Mouse (Mus musculus) bone marrow macrophage, adult 2 months (primary cell): ENCODE results near the gene Ltbp2. TPM values are rescaled to one million over a fixed set of nuclear protein-coding genes. Genes with fewer than 3 reads are reported as not detected.

Experiments
- H3K27ac ChIP-seq: 2 replicates; pipeline ENCODE4 v1.5.1; 2012; ENCODE audit warnings: low read depth, low read length; ENCODE audit not compliant: insufficient read depth
- H3K4me1 ChIP-seq: 2 replicates; pipeline ENCODE4 v1.6.1; 2012; ENCODE audit warnings: low read length; ENCODE audit not compliant: control insufficient read depth, insufficient read depth
- H3K4me3 ChIP-seq: 2 replicates; pipeline ENCODE4 v1.5.1; 2012; ENCODE audit warnings: mild to moderate bottlenecking, low read length, moderate library complexity; ENCODE audit not compliant: insufficient read depth
- CTCF ChIP-seq: IDR thresholded peaks from 2 replicates; pipeline ENCODE4 v1.5.1; 2012; ENCODE audit warnings: low read depth, mild to moderate bottlenecking, low read length, moderate library complexity
- POLR2A ChIP-seq: IDR thresholded peaks from 2 replicates; pipeline ENCODE4 v1.6.1; 2012; ENCODE audit warnings: mild to moderate bottlenecking, low read depth, low read length, borderline replicate concordance
- polyA plus RNA-seq: library from polyadenylated mRNA; stranded (reverse); fragments of >200 nt; gene quantifications from 2 replicates; pipeline ENCODE4 v1.2.4, GENCODE M21; 2012; ENCODE audit not compliant: missing spikeins, insufficient read depth, insufficient read length

Gene Ltbp2
- polyA plus RNA-seq, 1 experiment: 1.1 TPM

DNA sequence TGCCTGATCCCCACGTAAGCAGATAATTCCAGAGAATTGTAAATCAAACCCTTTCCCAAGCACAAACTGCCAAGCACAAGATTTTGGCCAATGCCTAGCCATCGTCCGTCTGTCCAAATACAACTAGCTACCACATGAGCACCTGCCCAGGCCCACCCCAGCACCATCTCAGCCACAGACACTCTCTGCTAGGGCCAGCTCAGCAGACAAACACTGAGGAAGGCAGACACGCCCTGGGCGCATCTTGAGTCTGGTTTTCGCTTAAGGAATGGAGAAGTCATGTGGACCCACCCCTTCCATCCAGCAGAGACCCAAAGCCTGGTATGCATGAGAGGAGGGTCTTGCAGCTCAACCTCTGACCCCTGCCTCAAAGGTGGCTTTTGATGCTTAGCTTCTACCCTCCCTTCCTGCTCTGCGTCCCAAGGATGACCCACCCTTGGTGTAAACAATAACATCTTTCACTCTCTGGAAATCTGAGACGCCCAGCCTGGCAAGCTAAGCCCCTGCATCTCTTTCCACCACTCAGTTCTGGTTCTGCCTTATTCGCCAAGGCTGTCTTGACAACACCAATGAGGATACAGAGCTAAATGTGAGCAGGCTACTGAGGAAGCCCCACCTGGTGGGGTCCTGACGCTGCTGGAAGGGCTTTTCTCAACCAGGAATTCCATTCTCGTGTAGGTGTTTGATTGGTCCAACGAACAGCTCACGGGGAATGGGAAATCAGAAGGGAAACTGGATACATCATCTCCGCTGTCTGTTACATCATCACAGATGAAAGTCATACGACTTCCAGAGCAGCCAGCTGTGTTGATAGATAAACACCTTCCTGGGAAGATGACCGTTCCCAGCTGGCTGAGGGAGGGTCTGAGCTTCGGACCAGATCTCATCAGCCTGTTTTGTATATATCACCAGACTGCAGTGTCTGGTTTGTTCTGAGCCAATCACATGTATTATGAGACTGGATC is 17.9 kb downstream of the Ltbp2 start:
- no peak for TF ChIP-seq POLR2A
- TF ChIP-seq CTCF: no peak
- Histone ChIP-seq H3K4me1 (peaks cover 24% of the 10 kb centered on the region), H3K27ac (no peak overlapping the region), H3K4me3 (no peak overlapping the region)

DNA sequence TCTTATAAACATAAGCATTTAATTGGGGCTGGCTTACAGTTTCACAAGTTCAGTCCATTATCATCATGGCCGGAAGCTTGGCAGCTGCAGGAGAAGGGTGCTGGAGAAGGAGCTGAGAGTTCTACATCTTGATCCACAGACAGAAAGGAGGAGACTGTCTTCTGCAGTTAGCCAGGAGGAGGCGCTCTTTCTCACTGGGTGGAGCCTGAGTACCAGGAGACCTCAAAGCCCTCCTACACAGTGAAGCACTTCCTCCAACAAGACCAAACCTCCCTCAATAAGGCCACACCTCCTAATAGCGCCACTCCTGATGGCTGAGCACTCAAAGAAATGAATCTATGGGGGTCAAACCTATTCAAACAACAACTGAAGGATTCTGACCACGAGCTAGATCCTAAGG is 18.6 kb downstream of the Ltbp2 start:
- H3K4me1 ChIP-seq: peaks cover 24% of the 10 kb centered on the region
- TF ChIP-seq CTCF (no peak), POLR2A (no peak)
- H3K27ac ChIP-seq: no peak overlapping the region
- H3K4me3 ChIP-seq: no peak overlapping the region

DNA sequence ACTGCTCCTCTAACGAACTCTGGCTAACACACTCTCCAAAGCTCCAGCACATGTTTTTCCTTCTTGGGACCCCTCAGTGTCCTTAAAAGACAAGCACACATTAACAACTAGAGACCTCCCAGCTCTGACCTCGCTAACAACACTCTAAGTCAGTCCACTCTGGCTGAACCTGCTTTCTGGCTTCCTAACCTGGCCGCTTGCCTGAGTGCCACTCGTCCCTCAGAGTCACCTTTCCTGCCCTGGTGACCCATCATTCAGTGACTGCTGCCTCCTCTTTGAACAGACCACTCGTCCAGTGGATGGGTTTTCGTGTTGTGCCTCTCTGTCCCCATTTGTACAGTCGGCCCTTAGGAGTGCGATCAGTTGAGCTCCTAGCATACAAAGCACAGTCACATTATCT is 19.8 kb downstream of the Ltbp2 start:
- Histone ChIP-seq H3K4me3 (no peak overlapping the region), H3K27ac (no peak overlapping the region), H3K4me1 (peaks cover 27% of the 10 kb centered on the region)
- TF ChIP-seq CTCF: no peak
- TF ChIP-seq POLR2A: no peak

DNA sequence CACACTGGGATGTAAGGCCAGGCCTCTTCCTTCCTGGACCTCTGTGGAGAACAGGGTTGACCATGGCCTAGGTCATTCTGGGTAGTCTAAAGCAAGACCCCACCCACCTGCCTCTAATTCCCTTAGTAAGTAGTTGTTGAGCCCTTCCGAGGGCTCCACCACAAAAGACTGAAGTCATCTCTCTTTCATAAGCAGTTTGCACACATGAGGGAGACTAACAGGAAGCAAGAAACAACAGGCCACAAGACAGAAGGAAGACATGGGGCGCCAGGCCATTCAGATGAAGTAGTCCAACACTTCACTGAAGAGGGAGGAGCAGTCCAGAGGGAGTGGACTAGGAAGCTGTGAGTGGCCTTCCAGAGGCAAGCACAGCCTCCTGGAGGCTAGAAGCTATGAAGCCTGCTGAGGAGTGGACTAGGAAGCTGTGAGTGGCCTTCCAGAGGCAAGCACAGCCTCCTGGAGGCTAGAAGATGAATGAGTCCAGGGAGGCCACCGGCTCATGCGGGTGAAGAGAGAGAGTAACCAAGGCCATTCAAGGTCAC is 21.2 kb downstream of the Ltbp2 start:
- Histone ChIP-seq H3K4me3 (no peak overlapping the region), H3K4me1 (peaks cover 22% of the 10 kb centered on the region), H3K27ac (peak overlapping the region; percentile 66)
- no peak for TF ChIP-seq CTCF

DNA sequence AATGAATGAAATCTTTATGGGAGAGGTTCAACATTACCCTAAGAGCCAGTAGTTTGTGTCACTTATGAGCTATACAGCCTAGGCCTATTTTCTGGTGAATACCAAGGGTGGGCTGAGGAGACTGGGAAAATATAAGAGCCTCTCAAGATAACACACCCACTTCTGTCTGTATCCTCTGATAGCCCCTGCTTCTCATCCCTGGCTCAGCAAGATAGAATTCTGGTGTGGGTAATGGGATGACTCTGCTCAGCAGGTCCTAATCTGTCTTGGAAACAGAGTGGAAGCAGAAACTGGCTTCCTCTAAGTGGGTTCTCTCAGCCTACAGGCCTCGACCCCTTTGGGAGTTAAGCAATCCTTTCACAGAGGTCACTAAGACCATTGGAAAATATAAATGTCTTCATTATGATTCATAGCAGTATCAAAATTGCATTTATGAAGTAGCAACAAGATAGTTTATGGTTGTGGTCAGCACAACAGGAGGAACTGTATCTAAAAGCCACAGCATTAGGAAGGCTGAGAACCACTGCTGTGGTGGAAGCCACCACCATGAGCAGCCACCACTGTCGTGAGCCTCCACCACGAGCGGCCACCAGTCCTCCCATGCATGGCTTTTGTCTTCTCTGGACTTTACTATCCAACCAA is 21.8 kb downstream of the Ltbp2 start:
- Histone ChIP-seq H3K4me1 (peaks cover 22% of the 10 kb centered on the region), H3K4me3 (no peak overlapping the region), H3K27ac (peak overlapping the region; percentile 66)
- 0 out of 2 replicates have a peak, but pooled peaks have one; percentile 9 for TF ChIP-seq CTCF
- TF ChIP-seq POLR2A: no peak

DNA sequence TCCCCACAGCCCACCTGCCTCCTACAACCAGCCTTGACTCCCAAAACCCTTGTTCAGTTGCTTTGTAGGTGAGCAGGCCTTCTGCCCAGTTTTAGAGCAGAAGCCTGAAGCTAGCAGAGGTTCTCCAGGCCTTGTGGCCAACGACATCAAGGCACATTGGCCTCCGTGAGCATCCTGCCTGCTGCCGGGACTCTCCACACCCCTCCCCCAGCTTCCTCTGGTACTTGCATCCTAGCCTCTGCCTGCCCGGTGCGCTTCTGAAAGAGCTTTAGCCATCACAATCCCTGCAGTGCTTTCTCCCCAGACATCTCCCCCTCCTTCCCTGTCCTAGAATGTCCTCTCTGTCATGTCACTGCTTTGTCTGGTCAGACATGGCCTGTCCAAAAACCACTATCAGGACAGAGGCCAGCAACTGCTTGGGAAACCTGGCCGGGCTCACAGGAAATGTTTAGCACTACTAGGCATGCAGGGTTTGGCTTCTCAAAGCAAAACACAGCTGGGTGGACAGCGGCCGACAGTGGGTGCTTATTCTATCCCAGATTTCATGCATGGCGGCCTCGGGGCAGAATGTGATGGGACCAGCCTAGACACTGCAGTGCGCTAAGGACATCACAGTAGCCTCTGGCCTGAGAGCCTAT is 24.8 kb downstream of the Ltbp2 start:
- TF ChIP-seq CTCF (no peak), POLR2A (no peak)
- Histone ChIP-seq H3K4me3 (no peak overlapping the region), H3K4me1 (peaks cover 37% of the 10 kb centered on the region), H3K27ac (no peak overlapping the region)

DNA sequence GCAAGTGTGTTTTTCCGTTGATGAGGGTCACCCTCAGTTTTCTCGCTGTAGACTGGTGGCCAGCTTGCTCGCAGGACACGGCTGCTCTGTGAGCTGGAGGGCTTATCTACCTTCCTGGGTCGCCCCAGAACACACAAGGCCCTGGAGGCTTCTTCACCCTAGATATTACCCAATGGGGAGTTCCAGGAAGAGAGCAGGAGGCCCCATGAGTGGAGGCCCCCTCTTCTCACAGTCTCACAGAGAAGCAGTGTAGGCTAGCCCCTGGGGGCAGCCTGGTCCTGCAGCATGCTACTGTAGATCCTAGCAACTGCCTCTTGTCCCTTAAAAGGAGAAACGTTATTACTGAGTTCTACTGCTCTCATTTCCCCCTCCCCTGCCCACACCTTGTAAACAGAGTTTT is 28.4 kb downstream of the Ltbp2 start:
- peaks cover 36% of the 10 kb centered on the region for H3K4me1 ChIP-seq
- H3K27ac ChIP-seq: peak overlapping the region; percentile 92
- H3K4me3 ChIP-seq: no peak overlapping the region
- no peak for TF ChIP-seq CTCF

DNA sequence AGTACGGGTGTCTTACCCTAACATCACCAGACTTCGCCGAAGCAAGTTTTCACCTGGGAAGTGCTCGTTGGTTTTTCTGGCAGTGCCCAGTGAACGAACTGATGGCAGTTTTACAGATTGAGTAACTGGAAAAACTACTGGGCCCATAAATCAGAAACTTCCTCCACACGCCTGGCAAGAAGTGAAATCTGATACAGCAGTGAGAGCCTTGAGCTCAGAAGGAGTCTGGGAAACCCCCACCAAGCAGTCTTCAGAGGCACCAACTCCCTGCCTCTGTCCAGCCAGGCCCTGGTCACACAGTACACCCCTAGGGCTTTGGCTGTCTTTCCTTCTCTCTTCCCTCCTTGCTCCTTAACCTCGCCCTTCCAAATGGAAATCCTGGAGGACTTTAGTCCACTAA is 28.9 kb downstream of the Ltbp2 start:
- Histone ChIP-seq H3K4me1 (peaks cover 36% of the 10 kb centered on the region), H3K27ac (peak overlapping the region; percentile 92), H3K4me3 (no peak overlapping the region)
- no peak for TF ChIP-seq CTCF
- no peak for TF ChIP-seq POLR2A

DNA sequence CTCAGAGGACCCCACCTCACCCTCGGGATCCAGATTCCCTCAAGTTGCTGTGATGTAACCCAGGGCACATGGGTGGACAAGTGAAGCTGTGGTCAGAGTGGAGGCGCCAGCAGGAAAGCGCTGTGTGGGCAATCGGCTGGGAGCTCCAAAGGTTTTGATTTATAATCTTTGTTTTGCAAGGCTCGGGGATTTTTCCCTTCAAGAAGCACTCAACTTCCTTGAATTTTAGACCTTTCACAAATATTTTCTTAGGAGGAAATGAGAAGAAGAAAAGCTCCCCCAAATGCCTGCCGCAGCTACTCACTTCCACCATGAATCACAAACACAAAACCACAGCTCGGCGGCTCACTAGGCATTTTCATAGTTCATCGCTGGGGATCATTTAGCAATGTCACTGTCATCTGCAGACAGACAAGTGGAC is 29.7 kb downstream of the Ltbp2 start:
- H3K4me3 ChIP-seq: peak overlapping the region; percentile 34
- H3K27ac ChIP-seq: peak overlapping the region; percentile 92
- H3K4me1 ChIP-seq: peaks cover 34% of the 10 kb centered on the region
- TF ChIP-seq POLR2A: no peak
- TF ChIP-seq CTCF: no peak

DNA sequence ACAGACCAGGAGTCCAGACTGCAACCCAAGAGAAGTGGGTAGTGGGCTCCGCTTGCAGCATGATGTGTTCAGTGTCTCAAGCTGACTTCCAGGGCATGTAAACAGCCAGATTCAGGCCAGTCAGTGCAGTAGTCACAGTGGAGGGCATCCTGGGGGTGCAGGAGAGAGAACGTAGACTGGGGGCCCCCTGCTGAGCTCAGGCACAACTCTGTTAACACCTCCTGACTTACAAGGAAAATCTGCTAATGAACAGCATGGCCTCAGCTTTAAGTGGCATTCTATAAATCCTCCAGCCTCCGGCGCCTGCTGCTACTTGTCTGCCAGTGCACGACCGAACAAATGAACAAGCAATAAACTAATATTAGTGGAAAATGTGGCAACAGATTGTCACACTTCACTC is 33.6 kb downstream of the Ltbp2 start:
- Histone ChIP-seq H3K27ac (no peak overlapping the region), H3K4me1 (peaks cover 31% of the 10 kb centered on the region), H3K4me3 (no peak overlapping the region)
- TF ChIP-seq CTCF (no peak), POLR2A (no peak)
